Mouse (Mus musculus) lung, postnatal 0 days (tissue): ENCODE data around the gene Fgl2.

Experiments used
- CTCF ChIP-seq: IDR thresholded peaks from 2 replicates; pipeline ENCODE4 v1.5.1; 2016; ENCODE audit warnings: antibody characterized with exemption, mild to moderate bottlenecking
- EP300 ChIP-seq: IDR thresholded peaks from 2 replicates; pipeline ENCODE4 v1.6.1; 2016; ENCODE audit warnings: antibody characterized with exemption, mild to moderate bottlenecking, control low read depth

DNA sequence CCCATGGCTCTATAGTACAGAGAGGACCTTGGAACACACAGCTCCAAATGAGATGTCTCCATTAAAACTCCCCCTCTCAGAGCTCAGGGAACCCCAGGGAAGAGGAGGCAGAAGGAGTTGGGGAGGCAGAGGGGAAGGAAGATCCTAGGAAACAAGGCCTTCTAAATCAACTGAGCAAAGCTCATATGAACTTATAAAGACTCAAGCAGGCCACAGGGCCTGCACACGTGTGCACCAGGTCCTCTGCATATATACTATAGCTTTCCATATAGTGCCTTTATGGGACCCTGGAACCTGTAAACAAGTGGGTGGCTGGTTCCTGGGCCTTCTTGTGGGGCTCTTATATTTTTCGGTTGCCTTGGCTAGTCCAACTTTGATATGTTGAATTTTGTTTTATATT is 22.1 kb downstream of the Fgl2 start:
- TF ChIP-seq EP300 (no peak), CTCF (no peak)
